Mouse (Mus musculus) heart, embryonic 14.5 days (tissue): ENCODE measurements around the gene Atp1a2. TPM values are rescaled to one million over a fixed set of nuclear protein-coding genes. Genes with fewer than 3 reads are reported as not detected.

Source experiments
- ATAC-seq: fragments of 200-750 bp; cut with Nextera tagmentation; 2 replicates; pipeline ENCODE4 v1.8.0; 2017; ENCODE audit warnings: low read depth, moderate TSS enrichment; ENCODE audit not compliant: insufficient number of reproducible peaks, insufficient read depth, low FRiP score
- H3K27ac ChIP-seq, 2 experiments: fragments of 200-500 bp in 1 of 2; fragments of 300-500 bp in 1 of 2; sonication (generic) in 1 of 2; replicated peaks in 1 of 2; 2 replicates each; pipeline ENCODE4 v1.5.1; 2012 to 2014; ENCODE audit warnings: low read depth in 2 of 2, low read length in 2 of 2, control low read depth in 1 of 2, mild to moderate bottlenecking in 1 of 2, mixed read lengths in 1 of 2; ENCODE audit not compliant: control insufficient read depth in 1 of 2, insufficient read depth in 1 of 2
- H3K27me3 ChIP-seq: fragments of 300-500 bp; sonication (generic); 2 replicates; pipeline ENCODE4 v1.6.1; 2014; ENCODE audit warnings: mild to moderate bottlenecking, low read length, control low read depth; ENCODE audit not compliant: control insufficient read depth, insufficient read depth
- H3K36me3 ChIP-seq: fragments of 300-500 bp; sonication (generic); 2 replicates; pipeline ENCODE4 v1.6.1; 2014; ENCODE audit warnings: mild to moderate bottlenecking, control low read depth, low read length, mixed read lengths; ENCODE audit not compliant: control insufficient read depth, insufficient read depth
- H3K4me1 ChIP-seq, 2 experiments: fragments of 200-500 bp in 1 of 2; fragments of 300-500 bp in 1 of 2; sonication (generic) in 1 of 2; 2 replicates each; pipeline ENCODE4 v1.6.1; 2012 to 2014; ENCODE audit warnings: low read length in 2 of 2, control low read depth in 1 of 2, mixed read lengths in 1 of 2; ENCODE audit not compliant: control insufficient read depth in 2 of 2, insufficient read depth in 2 of 2
- H3K4me2 ChIP-seq: fragments of 300-500 bp; sonication (generic); 2 replicates; pipeline ENCODE4 v1.6.1; 2014; ENCODE audit warnings: mild to moderate bottlenecking, low read length
- H3K4me3 ChIP-seq, 2 experiments: fragments of 200-500 bp in 1 of 2; fragments of 300-500 bp in 1 of 2; sonication (generic) in 1 of 2; 2 replicates each; pipeline ENCODE4 v1.5.1; 2012 to 2014; ENCODE audit warnings: low read length in 2 of 2, mild to moderate bottlenecking in 2 of 2, control low read depth in 1 of 2, low read depth in 1 of 2, moderate library complexity in 1 of 2; ENCODE audit not compliant: control insufficient read depth in 1 of 2, insufficient read depth in 1 of 2
- H3K9ac ChIP-seq: fragments of 300-500 bp; sonication (generic); 2 replicates; pipeline ENCODE4 v1.6.1; 2014; ENCODE audit warnings: mild to moderate bottlenecking, low read length
- H3K9me3 ChIP-seq: fragments of 300-500 bp; sonication (generic); 2 replicates; pipeline ENCODE4 v1.6.1; 2016; ENCODE audit warnings: low read length, control low read depth; ENCODE audit not compliant: control insufficient read depth
- WGBS: fragments of 180-500 bp; shearing (Covaris S2); extraction: QIAGEN DNeasy Blood & Tissue Kit; methylation state at CpG from one replicate; pipeline ENCODE4 v1.1.7; 2014; 5-methylcytosine and 5-hydroxymethylcytosine counted together
- polyA plus RNA-seq: library from polyadenylated mRNA; unstranded; fragments of >200 nt; fragmentation: Nextera tagmentation; extraction: Ambion mirVana; gene quantifications from 2 replicates; pipeline ENCODE4 v1.2.1, GENCODE M21; 2014

The Atp1a2 gene
- polyA plus RNA-seq, 1 experiment from 2014 or later, result 7.3 TPM

- peaks cover 65% of the 10 kb centered on the region for H3K27me3 ChIP-seq
Observed at GRCm38 (mm10) chr1:172340729-172341321, 43.0 kb upstream of the Atp1a2 start, which contains the start of gene Kcnj10. Gene Kcnj10, plus strand, starts transcription at chr1:172341210.

GRCm38 (mm10) chr1:172337411-172338185 is 39.7 kb upstream of the Atp1a2 start:
- Histone ChIP-seq H3K4me1 (peaks cover 4 to 10% of the 10 kb centered on the region in 2 experiments; a peak in 2 of 4 replicates), H3K9me3 (no peaks in the 10 kb centered on the region), H3K9ac (no peak overlapping the region), H3K36me3 (no peaks in the 10 kb centered on the region), H3K4me2 (no peak overlapping the region), H3K27me3 (peaks cover 68% of the 10 kb centered on the region), H3K27ac (no peak overlapping the region), H3K4me3 (no peak overlapping the region)
- no peak for ATAC-seq
- WGBS, result 30% methylated on average over 2 of the region's 2 CpGs

More at GRCm38 (mm10) chr1:172340729-172341321, 43.0 kb upstream of the Atp1a2 start, which contains the start of gene Kcnj10:
- Histone ChIP-seq H3K4me3 (peak within 1 kb of the TSS; percentile 41 to 43), H3K9ac (peak within 1 kb of the TSS; percentile 42; the same call in 1 of the 2 replicates), H3K9me3 (no peaks in the 10 kb centered on the region), H3K36me3 (no peaks in the 10 kb centered on the region), H3K4me2 (peak within 1 kb of the TSS; percentile 68), H3K4me1 (peaks cover 4 to 10% of the 10 kb centered on the region in 2 experiments; a peak in 2 of 4 replicates), H3K27ac (no peak within 1 kb of the TSS)
- peak; percentile 85 for ATAC-seq
- 3% methylated on average over 38 of the region's 38 CpGs for WGBS

GRCm38 (mm10) chr1:172335804-172336203 is 37.9 kb upstream of the Atp1a2 start:
- H3K4me2 ChIP-seq, result no peak overlapping the region
- 68% methylated on average over 15 of the region's 15 CpGs for WGBS
- no peak for ATAC-seq
- peaks cover 4% of the 10 kb centered on the region in 2 experiments; a peak in 1 of 4 replicates for H3K4me1 ChIP-seq
- no peaks in the 10 kb centered on the region for H3K36me3 ChIP-seq
- no peak overlapping the region for H3K27ac ChIP-seq
- H3K4me3 ChIP-seq, result no peak overlapping the region
- no peak overlapping the region for H3K9ac ChIP-seq
- no peaks in the 10 kb centered on the region for H3K9me3 ChIP-seq
- peaks cover 55% of the 10 kb centered on the region for H3K27me3 ChIP-seq

- Histone ChIP-seq H3K9me3 (no peaks in the 10 kb centered on the region), H3K36me3 (no peaks in the 10 kb centered on the region), H3K27me3 (peaks cover 56% of the 10 kb centered on the region), H3K4me1 (no peaks in the 10 kb centered on the region), H3K4me3 (no peak overlapping the region), H3K9ac (no peak overlapping the region), H3K4me2 (no peak overlapping the region), H3K27ac (no peak overlapping the region)
- WGBS, result 15% methylated on average over 3 of the region's 3 CpGs
- ATAC-seq, result no peak
Observed at GRCm38 (mm10) chr1:172333512-172333911, 35.6 kb upstream of the Atp1a2 start.

GRCm38 (mm10) chr1:172332925-172333324 is 35.1 kb upstream of the Atp1a2 start:
- no peak for ATAC-seq
- no peaks in the 10 kb centered on the region for H3K4me1 ChIP-seq
- peaks cover 56% of the 10 kb centered on the region for H3K27me3 ChIP-seq
- H3K9me3 ChIP-seq, result no peaks in the 10 kb centered on the region
- no peaks in the 10 kb centered on the region for H3K36me3 ChIP-seq
- no peak overlapping the region for H3K9ac ChIP-seq
- no peak overlapping the region for H3K27ac ChIP-seq
- no peak overlapping the region for H3K4me2 ChIP-seq
- no peak overlapping the region for H3K4me3 ChIP-seq
- WGBS, result 79% methylated on average over 2 of the region's 2 CpGs

GRCm38 (mm10) chr1:172331422-172331947 is 33.6 kb upstream of the Atp1a2 start:
- ATAC-seq, result no peak
- Histone ChIP-seq H3K4me2 (no peak overlapping the region), H3K4me3 (no peak overlapping the region), H3K27ac (no peak overlapping the region), H3K36me3 (no peaks in the 10 kb centered on the region), H3K9ac (no peak overlapping the region), H3K27me3 (peaks cover 62% of the 10 kb centered on the region), H3K9me3 (peaks cover 5% of the 10 kb centered on the region; the same call in 1 of the 2 replicates), H3K4me1 (no peaks in the 10 kb centered on the region)
- WGBS, result 69% methylated on average over 8 of the region's 8 CpGs

- Histone ChIP-seq H3K9ac (no peak overlapping the region), H3K4me1 (no peaks in the 10 kb centered on the region), H3K27me3 (peaks cover 75% of the 10 kb centered on the region), H3K9me3 (peaks cover 5% of the 10 kb centered on the region; the same call in 1 of the 2 replicates), H3K4me3 (no peak overlapping the region), H3K36me3 (no peaks in the 10 kb centered on the region), H3K27ac (no peak overlapping the region), H3K4me2 (no peak overlapping the region)
- WGBS, result 63% methylated on average over 6 of the region's 6 CpGs
- ATAC-seq, result no peak
Observed at GRCm38 (mm10) chr1:172329616-172330015, 31.8 kb upstream of the Atp1a2 start.
